Mouse (Mus musculus): ENCODE data around the gene Eng.
A peak's percentile ranks its signal among the peaks of the same experiment; 100 is the strongest.

The Eng gene

DNA sequence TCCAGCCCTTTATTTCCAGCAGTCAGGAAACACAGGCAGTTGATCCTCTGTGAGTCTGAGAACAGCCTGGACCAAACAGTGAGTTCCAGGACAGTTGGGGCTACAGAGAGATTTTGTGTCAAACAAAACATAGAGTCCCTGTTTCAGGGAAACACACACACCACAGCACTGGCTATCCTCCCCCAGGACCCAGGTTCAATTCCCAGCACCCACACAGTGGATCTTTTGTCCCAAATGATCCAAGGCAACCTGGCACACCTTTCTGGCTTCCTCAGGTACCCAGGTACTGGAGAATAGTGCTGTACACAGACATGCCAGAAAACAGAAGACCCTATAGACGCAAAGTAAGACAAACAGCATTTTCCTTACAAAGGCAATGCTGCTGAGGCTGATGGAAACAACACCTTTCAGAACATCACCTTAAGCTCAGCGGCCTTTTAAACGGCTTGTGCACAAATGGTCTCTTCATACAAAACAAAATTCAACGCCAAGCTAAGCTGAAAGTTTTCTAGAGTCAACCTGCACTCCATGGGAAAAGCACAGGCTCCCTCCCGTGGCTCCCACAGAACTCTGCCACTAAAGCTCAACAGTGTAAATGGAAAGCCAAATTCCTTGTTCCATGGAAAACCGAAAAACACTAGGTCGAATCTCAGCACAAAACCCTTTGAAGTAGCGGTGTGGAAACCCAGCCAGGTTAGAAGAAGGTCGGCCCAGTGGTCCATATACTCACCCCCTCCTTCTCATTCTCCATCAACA is 65.1 kb downstream of the Eng start:
- DNase-seq (ENCODE audit: low spot score in 2 of 2) = no peak

DNA sequence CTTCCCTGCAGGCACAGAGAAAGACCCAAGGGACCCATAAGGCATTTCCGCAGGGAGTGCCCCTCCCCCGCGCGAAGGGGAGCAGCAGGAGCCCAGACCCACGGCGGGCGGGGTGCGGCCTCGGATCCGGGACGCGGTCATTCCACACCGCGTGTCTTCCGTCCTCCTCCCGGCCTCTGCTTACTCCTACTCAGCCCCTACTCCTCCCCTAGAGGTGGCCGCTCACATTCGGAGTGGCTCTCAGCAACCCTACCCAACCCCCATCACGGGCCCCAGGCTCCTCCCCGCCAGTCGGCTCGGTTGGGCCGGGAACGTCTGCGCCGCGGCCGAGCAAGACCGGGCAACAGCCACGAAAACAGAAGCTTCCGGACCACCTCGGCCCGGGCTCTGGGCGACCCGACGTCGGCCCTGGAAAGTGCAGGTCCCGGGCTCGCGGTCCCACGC is 65.7 kb downstream of the Eng start:
- peak; percentile 80 to 87 for DNase-seq (ENCODE audit: low spot score in 2 of 2)

DNA sequence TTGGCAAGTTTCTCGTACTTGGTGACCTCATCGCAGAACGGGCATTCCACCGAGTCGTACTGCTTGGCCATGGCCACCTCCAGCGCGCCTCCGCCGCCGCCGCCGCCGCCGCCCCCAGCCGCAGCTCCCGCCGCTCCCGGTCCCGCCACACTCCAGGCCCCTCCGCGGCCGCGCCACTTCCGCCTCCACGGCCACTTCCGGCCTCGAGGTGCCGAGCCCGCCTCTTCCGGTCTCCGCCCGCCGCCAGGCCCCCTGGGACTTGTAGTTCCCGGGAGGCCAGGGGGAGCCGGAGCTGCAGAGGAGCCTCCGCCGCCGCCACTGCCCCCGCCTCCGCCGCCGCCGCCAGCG is 66.2 kb downstream of the Eng start:
- peak; percentile 95 to 98 for DNase-seq (ENCODE audit: low spot score in 2 of 2)

DNA sequence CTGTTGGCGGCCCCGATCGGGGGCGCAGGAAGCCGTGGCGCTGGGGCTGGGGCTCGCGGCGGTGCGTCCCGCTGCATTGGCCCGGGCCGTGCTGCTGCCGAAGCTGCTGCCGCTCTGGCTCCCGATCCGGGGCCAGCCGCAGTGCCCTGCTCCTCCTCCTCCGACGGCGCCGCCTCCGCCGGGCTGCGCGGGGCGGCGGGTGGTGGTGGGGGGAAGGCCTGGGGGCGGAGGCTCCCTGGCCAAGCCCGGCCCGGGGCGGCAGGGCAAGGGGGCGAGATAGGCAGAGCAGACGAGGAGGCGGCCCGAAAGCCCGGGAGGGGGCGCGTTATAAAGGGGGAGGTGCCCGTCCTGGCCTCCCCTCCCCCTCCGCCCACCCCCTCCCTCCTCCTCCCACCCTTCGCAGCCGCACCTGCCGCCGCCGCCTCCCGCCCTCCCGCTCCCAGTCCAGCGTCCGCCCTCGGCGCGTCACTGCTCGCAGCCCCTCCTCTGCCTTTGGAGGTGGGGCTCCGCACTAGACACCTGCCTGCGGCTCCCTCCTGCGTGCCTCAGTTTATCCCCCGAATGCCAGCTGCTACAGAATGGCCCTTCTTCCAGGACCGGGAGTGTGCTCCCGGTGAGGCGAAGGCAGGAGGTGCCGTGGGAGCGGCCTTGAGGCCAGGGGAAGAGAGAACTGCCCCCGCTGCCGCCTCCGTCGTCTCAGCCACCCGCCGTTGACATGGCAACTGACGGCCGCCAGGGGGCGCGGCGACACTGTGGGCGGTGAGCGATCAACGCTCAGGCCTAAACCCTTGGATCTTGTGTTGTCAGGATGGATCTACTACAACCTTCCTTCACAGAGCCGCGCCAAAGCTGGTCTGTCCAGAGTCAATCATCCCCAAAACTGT is 66.8 kb downstream of the Eng start, which contains the start of gene Cdk9:
Gene Cdk9 (minus strand): TSS at position 143 of the 884 bp plus-strand sequence.
- DNase-seq (ENCODE audit: low spot score in 2 of 2) = peak; percentile 92 to 98

DNA sequence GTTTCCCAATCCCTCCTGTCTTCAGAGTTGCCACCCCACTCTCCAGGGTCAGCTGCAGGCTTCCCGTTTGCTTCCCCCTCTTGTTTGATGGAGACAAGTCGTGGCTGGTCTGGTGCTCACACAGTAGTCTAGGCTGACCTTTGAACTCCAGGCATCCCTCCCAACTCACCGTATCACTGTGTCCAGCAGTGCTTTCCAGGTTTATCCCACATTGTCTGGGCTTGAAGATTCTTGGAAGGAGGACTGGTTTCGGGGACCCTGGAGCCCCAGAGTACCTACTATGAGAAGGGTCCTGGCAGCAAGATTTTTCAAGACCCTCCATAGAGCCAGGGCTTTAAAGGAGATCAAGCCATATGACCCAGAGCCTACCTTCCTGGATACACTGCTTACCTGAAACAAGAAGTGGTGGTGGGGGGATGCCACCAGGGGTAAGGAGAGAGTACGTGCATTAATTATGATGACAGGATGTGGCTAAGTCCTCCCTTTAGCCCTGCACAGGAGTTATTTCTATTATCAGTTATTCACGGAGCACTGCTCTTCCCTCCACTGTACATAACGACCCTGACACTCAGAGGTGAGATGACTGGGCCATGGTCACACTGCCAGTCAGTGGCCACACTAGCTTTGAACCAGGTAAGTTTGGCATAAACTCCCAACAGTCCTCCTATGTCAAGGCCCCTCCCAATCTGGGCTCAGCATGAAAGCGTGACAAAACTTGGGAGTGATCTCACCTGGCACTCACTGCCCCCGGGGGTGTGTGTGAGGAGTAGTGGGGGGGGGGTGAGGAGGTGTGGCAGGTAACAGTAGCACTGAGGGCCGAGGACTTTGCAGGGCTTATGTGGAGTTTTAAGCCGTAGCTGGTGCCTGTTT is 68.0 kb downstream of the Eng start:
- DNase-seq (ENCODE audit: low spot score in 2 of 2) = no peak

DNA sequence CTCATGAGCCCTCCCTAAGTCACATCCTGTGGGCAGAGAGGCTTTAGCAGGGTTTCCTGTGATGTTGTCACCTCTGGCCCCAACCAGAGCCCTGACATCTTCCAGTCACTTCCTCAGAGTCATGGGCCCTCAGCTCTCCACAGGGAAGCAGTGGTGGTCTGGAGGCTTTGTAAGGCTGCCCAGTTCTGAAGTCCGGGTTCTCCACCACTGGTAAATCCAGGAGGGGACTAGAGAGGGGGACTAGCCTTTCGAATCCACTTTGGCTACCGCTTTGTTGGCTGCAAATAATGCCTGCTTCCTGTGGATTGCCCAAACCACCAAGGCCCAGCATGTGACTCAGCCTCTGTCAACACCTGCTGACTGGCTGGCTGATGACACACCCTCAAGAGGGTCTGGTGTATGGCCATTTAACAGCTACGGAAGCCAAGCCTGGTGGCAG is 68.6 kb downstream of the Eng start:
- DNase-seq (ENCODE audit: low spot score in 2 of 2) = peak; percentile 54 to 73

DNA sequence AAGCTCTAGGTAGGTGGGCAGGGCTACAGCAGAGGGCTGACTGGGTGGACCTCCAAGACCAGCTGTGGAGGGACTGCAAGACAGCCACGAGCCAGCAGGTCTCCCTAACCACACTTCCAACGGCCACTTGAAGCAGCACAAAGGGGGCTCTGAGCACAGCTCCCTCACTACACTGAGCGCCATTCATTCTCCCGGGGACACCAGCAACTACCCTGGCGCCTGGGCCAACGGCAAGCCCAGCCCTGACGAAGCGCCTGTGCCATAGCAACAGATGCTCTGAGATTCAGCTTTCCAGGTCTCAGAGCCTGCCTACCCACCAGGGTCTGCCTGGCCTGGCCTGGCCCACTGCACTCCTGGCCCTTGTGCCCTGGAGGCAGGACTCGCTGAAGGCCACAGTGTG is 72.4 kb downstream of the Eng start:
- no peak for DNase-seq (ENCODE audit: low spot score in 2 of 2)

DNA sequence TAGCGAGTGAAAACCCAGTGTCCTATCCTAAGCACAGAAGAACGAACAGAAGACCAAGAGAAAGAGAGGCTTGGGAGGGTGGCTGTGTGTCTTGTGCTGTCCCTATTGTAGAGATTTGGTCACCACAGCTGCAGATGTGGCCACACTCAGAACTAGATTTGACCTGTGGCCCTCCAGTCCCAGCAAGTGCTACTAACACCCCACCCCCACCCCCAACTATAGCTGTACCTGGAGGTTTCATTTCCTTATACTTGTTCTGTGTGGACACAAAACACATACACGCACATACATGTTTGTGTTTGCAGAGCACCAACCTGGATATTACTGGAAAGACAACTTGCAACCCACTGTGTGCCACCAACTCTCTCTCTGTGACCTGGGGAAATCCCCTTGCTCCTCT is 73.7 kb downstream of the Eng start:
- no peak for DNase-seq (ENCODE audit: low spot score in 2 of 2)

DNA sequence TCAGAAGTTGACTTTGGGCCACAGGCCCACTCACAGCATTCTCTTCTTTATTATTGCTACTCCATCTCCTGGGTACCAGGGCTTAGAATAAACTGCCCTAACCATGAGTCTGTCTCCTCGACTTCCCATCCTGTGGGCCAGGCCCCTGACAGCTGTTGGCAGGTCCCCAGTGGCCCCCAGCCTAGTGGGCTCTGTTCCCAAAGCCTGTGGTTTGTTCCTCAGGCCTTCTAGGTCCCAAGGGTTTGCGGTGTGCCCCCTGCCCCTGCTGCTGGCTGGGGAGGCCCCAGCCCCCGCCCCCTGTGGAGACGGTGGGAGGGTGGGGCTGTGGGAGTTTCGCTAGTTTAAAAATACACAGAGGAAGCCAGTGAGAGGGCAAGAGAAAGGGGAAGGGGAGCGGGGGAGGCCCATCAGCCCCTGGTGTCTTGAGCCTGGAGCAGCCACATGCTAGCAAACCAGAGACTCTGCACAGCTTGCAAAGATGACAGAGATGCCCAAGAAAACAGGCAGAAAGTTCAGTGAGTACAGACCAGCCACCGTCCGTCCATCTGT is 74.4 kb downstream of the Eng start, which contains the start of gene Sh2d3c:
Gene Sh2d3c (plus strand): TSS at position 375 of the 549 bp plus-strand sequence.
- peak; percentile 65 to 78 for DNase-seq (ENCODE audit: low spot score in 2 of 2)

DNA sequence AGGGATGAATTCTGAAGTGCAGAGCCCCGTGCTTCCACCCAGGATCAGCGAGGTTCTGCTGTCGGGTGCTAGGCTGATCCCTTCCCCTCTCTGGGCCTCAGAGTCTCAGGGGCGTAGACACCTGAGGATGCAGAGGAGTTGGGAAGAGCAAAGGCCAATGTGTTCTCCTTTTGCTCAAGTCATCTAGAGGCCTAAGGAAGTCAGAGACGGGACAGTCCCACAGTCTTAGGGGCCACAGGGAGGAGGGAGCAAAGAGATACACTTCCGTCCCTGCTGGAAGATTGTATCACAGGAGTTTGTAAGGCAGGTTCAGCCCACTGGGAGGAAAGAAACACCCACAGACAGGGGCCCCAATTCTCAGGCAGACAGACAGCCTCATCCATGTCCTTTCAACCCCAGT is 75.7 kb downstream of the Eng start:
- DNase-seq (ENCODE audit: low spot score in 2 of 2) = no peak

DNA sequence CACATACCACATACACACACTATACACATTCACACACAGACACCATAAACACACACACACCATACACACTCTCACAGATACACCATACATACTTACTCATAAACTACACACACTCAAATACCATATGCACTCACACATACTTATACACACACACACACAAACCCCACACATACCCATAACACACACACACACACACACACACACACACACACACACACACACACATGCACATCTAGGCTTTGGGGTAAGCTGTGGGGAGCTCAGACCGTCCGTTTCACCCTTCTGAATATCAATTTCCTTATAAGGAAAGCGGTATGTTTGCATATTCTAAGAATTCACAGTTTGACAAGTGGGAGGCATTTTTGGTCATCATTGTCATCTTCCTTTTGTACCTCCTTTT is 76.2 kb downstream of the Eng start:
- DNase-seq (ENCODE audit: low spot score in 2 of 2) = no peak

DNA sequence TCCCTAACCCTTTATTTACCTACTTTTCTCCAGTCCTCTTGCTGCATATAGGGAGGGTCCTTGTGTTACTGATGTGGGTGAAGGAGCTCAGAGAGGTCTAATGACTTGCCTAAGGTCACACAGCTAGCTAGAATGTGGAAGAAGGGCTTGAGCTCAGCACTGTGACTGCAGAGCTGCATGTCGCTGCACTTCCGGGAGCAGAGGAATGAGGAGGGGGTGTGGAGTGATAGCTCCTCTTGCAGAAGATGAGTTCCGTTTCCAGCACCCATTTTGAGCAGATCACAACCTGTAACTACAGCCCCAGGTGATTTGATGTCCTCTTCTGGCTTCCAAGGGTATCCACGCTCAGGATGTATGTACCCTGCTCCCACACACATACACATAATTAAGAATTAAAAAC is 77.8 kb downstream of the Eng start:
- no peak for DNase-seq (ENCODE audit: low spot score in 2 of 2)

DNA sequence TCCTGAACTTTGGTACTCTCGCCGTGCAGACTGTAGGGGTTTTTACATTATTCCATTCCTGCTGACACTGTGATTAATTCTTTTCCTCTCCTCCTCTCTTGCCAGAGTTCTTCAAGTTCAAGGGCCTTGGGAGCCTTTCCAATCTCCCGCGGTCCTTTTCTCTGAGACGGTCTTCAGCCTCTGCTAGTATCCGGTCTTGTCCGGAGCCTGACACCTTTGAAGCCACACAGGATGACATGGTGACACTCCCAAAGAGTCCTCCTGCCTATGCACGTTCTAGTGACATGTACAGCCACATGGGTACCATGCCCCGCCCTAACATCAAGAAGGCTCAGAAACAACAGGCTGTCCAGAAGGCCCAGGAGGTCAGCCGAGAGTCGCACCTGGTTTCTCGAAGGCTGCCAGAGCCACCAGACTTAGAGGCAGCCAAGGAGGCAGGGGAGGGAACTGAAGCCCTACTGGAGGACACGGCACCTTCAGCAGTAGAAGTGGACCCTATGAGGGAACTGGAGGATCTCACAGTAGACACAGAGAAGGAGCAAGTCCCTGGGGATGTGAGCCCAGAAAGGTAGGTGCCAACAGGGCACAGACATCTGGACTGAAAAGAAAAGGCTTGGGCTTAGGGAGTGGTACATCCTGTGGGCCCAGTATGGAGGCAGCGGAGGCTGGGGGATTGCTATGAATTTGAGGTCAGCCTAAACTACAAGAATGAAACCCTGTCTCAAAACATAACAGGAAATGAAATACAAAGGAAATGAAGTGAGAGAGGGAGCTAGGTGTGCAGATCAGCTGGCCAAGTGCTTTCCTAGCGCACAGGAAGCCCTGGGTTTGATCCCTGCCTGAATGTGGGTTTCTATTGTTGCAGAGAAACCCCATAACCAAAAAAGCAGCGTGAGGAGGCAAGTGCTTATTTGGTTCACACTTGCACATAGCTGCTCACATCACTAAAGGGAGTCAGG is 78.7 kb downstream of the Eng start:
- DNase-seq (ENCODE audit: low spot score in 2 of 2) = no peak

DNA sequence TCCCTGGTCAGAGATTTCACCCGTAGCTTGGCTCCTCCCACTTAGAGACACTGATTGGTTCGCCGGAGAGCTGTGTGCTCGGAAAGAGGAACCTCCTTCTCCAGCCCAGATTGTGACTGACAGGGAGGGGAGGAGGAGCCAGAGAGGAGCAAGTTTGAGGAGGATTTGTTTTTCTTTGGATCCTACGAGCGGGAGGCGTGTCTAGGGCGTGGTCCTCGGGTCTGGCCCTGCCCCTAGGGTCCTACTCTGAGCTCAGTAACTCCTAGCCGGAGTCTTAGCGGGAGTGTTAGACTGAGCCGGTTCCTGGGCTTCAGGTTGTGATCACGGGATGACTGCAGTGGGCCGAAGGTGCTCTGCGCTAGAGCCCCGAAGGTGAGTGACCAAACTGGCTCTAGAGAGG is 81.0 kb downstream of the Eng start:
- peak; percentile 72 to 79 for DNase-seq (ENCODE audit: low spot score in 2 of 2)

DNA sequence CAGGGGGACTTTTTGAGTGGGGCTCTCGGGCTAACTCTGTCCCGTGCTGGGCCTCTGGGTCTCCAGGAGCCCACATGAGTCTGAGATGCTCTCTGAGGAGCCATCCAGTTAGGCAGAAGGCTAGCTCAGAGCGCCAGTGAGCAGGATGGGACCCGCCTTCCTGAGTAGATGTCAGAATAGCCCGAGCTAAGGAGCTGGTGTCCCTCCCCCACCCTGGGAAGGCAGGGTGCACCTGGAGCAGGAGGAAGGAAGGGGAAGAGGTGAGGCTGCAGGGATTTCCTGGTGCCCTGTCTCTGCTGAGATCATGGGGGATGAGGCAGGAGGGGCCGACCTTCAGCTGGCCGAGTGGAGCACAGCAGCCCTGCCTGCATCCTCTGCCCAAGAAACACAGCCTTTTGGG is 82.1 kb downstream of the Eng start:
- DNase-seq (ENCODE audit: low spot score in 2 of 2) = no peak

DNA sequence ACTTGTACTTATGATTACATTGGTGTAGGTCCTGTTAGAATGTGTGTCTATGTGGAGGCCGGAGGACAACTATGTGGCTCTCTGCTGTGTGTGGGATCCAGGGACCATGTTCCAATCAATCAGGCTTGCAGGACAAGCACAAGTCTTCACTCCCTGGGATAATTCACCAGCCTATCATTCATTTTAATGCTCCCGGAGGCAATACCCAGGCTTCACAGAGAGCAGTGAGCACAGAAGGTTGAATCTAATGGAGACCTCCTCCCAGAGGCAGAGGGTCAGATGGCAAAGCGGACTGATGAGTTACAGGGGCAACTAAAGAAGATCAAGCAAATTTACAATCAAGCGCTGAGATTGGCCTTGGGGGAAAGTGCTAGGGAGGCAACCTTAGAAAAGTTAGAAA is 83.2 kb downstream of the Eng start:
- no peak for DNase-seq (ENCODE audit: low spot score in 2 of 2)

DNA sequence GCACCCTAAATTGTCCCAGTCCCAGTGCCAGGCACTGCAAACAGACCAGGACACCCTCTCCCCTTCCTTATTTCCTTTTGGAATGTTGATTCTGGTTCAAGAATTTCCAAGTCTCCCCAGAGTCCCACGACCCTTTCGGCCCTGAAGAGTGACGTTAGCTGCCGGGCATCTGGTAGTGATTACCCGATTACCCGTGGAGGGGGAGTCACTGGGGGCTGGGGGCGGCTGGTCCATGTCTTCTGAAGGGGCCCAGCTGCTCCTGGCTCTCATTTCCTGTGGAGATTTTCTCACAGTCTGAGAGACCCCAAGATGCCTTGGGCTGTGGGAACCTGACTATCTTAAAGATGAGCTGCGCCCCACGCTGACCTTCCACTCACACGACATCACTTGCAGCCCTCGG is 84.5 kb downstream of the Eng start:
- no peak for DNase-seq (ENCODE audit: low spot score in 2 of 2)

DNA sequence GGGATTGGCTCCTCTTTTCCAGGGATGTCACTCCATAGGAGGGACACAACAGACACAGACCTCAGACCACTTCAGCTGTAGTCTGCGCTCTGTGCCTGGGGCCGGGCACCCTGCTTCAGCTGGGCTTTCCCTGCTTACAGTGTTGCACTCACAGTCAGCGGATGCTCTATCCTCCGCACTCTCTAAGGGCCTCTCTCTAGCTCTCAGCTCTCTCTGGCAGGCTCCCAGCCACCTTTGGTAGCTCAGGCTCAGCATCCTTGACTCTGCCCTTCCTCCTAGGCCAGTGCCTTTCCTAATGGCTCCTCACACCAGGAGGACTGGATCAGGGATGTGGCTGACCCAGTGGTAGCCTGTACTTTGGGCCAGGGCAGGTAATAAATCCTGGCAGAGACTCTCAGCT is 85.5 kb downstream of the Eng start:
- DNase-seq (ENCODE audit: low spot score in 2 of 2) = no peak

All from spleen, postnatal 4 days (tissue).